Mouse (Mus musculus) neutrophil, adult 65 days (primary cell): ENCODE data around the gene Map3k4. TPM values are rescaled to one million over a fixed set of nuclear protein-coding genes. Genes with fewer than 3 reads are reported as not detected.

Experiments used
- total RNA-seq: library from RNA; stranded (reverse); gene quantifications from 2 replicates; pipeline ENCODE4 v1.2.4, GENCODE M21; 2023

The Map3k4 gene
- 16.2 and 24.4 TPM in 2 replicates for total RNA-seq

DNA sequence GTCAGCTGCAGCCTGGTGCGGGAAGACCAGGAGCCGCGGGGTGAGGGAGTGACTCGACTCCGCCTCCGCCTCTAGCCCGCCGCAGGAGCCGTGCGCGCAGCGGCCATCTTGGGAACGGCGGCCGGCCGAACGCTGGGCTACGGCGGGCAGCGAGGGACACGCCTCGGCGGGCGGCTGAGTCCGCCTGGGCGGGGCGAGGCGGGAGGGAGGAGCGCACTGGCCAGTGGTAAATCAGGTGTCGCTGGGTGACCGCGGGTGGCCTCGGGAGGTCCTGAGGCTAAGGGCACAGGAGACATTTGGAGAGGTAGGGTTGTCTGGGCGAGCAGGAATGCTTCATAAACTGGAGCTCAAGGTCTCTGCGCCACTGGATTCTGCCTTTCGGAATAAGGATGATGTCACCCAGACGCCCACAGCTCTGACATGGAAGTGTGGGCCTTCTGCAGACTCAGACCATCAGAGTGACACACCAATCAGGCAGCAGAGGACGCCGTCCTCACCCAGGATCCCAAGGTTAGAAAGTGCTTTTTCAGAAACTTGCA lies at the start of gene Map3k4:
Gene Map3k4, minus strand, starts transcription at position 134 of the 539 bp plus-strand sequence.

Other genes starting within 250 kb of the Map3k4 start
- 6.9 and 18.2 TPM in 2 replicates for gene Agpat4, start 200.1 kb downstream of the Map3k4 start, total RNA-seq
- gene Plg, start 59.8 kb upstream of the Map3k4 start, total RNA-seq: not detected in 2 replicates
- gene Slc22a3, start 188.9 kb upstream of the Map3k4 start, total RNA-seq: 0.09 and 0.18 TPM in 2 replicates